1 mouse cellular context compared by ENCODE assay signal in the genomic region with DNA sequence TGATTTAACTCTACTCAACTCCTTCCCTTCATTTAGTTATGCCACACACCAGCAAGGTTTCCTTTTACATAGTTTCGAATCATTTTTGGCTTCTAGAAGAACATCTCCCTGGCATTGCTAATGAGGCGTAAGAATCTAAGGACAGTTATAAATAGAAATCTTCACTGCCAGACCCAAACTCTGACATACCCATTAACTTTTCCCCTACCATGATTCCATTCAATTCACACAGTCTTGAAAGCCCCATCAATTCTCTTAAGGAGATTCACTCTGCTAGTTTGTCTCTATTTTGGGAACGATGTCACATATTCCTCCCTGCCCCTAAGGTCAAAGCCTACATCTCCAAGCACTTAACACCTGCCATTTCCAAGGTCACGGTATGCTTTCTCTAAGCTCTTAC.
TF ChIP-seq lines count a peak whose summit lies in the region.

No protein-coding gene starts in this region.

TF ChIP-seq in CH12.LX, 34 proteins besides CTCF, POLR2A, EP300 and RAD21:
- TF ChIP-seq MYC (IDR thresholded peaks at IDR 0.05; ENCODE audit: low read depth, low read length), result no peak
- TF ChIP-seq JUND (conservative IDR thresholded peaks at IDR 0.05; ENCODE audit: low read depth, low read length), result no peak
- no peak for TF ChIP-seq IRF4 (IDR thresholded peaks at IDR 0.05; ENCODE audit: low read depth, low read length)
- TF ChIP-seq MAZ (IDR thresholded peaks at IDR 0.05; ENCODE audit: low read depth, low read length), result no peak
TF ChIP-seq in CH12.LX: peak in this region for 0.
